Mouse (Mus musculus) cerebellum, adult 2 months (tissue): Measurements from ENCODE around the gene Bmper.

ENCODE experiments used
- CTCF ChIP-seq: fragments of 200-500 bp; IDR thresholded peaks from 2 replicates; pipeline ENCODE4 v1.5.1; 2011; ENCODE audit warnings: low read depth, mild to moderate bottlenecking, control low read depth, low read length, moderate library complexity, borderline replicate concordance; ENCODE audit not compliant: insufficient read depth
- POLR2A ChIP-seq: fragments of 200-500 bp; IDR thresholded peaks from 2 replicates; pipeline ENCODE4 v1.6.1; 2011; ENCODE audit warnings: low read length, control low read depth, borderline replicate concordance; ENCODE audit not compliant: insufficient read depth

GRCm38 (mm10) chr9:23221976-23222375 is 900 bp upstream of the Bmper start:
- TF ChIP-seq POLR2A: no peak
- no peak for TF ChIP-seq CTCF
